Mouse (Mus musculus) layer of hippocampus, adult 8-10 months (tissue): ENCODE results near the gene Clec16a. TPM values are rescaled to one million over a fixed set of nuclear protein-coding genes. Genes with fewer than 3 reads are reported as not detected.

Source experiments
- DNase-seq, 2 experiments: peaks; one replicate each; pipeline ENCODE4 v3.0.0; 2022; ENCODE audit warnings: low spot score in 2 of 2
- total RNA-seq, 4 experiments: library from RNA; stranded (reverse); gene quantifications; 2 replicates each; pipeline ENCODE4 v1.2.4; 2022

Clec16a gene
- total RNA-seq, 4 experiments from 2014 or later, result 85.2 to 99.0 (median 92.5) TPM

- DNase-seq, result peak; percentile 57 to 75
Observed at GRCm38 (mm10) chr16:10785371-10786231, 240.5 kb downstream of the Clec16a start, which contains the start of gene Socs1. Socs1 (minus strand) TSS chr16:10785536.

- DNase-seq, result peak; percentile 75 to 80
Observed at GRCm38 (mm10) chr16:10786288-10786687, 241.1 kb downstream of the Clec16a start.

DNA sequence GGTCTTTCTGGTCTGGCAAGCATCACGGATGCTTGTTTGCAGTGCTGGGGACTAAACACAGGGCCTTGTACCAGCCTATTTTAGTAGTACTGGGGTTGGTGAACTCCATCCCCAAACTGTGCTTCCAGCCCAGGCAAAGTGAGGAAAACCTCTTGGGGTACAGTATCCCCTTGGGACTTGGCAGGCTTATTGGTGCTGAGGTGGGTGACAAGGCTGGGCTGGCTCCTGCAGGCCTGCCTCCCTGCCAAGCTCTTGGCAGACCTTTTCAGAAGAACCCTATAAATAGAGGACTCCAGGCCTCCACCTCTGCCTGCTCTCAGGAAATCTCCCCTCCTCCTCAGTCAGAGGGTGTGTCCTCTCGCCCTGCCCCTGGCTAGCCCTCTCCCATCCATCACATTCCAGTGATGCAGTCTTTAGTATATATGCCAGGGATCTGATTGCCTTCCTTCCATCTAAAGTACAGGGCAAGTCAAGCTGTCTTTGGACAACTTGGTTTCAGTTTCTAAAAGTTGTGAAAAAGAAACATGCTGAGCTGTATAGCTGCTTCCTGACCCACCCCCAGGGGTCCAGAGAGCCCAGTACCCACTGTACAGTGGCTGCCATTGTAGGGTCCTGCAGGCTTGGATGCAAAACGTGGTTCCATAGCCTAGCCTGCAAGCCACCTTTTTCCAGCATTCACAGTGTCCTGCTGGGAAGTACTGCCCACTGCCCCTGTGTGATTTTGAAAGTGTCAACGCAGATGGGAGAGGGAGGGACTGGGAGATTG, 241.8 kb downstream of the Clec16a start:
- DNase-seq, result no peak

- DNase-seq, result no peak
Observed at GRCm38 (mm10) chr16:10787548-10788058, 242.5 kb downstream of the Clec16a start.

DNA sequence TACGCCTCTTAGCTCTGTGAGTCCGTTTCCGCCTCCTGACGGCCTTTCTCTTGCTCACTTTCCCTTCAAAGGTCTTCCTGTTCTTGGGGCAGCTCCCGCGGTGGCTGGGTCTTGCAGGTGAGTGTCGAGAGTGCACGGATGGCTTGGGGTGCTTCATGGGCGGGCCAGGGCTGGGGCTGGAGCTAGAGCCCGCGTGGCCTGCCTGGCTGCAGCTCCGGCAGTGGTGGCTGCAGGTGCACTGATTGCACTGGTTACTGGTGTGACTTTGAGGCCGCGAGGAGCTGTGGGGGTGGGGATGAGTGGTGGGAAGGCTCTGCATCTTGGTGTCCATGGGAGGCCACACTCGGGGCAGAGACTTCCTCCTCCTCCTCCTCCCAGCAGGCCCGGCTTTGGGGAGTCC, 243.1 kb downstream of the Clec16a start, which contains the start of gene Tnp2:
Gene Tnp2 (minus strand): TSS at position 390 of the 400 bp plus-strand sequence.
- DNase-seq, result no peak

DNA sequence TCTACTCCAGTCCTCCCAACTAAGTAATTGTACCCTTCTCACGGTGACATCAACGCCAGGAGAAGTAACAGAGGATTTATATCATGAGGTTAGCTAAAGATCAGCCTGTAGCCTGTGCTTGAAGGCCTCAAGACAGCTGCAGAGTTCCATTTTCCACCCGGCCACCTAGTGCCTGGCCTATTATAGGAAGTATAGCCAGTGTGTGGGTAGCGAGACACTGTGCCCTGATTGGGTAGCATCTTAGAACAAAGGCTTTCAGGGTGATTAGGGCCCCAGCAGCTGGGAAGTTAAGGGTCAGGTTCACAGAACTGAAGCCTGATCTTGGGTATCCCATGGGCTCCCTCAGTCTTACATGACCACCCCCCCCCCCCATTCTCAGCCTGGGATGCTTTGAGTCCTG, 243.7 kb downstream of the Clec16a start:
- no peak for DNase-seq

GRCm38 (mm10) chr16:10790702-10791101, 245.6 kb downstream of the Clec16a start, which contains the start of gene Prm3:
Prm3 (minus strand) TSS chr16:10790914.
- DNase-seq, result no peak

Other genes starting within 250 kb of the Clec16a start
- 10 to 100 TPM; 13.1 to 15.5 (median 14.5) TPM for gene Emp2, start 231.4 kb upstream of the Clec16a start, total RNA-seq
- 1 to 10 TPM; 8.2 to 9.5 (median 9.1) TPM for gene Tekt5, start 149.8 kb upstream of the Clec16a start, total RNA-seq
- gene Nubp1, start 133.4 kb upstream of the Clec16a start, total RNA-seq, result 10 to 100 TPM; 16.8 to 20.7 (median 17.8) TPM
- 10 to 100 TPM; 24.5 to 28.4 (median 25.9) TPM for gene Tvp23a, start 98.0 kb upstream of the Clec16a start, total RNA-seq
- under 1 TPM; 0.18 to 0.67 (median 0.39) TPM for gene Ciita, start 65.3 kb upstream of the Clec16a start, total RNA-seq
- 10 to 100 TPM; 55.5 to 66.1 (median 63.2) TPM for gene Dexi, start 2.3 kb upstream of the Clec16a start, total RNA-seq
- gene Socs1, start 240.2 kb downstream of the Clec16a start, total RNA-seq, result 1 to 10 TPM in 1 of 4 experiments, under 1 TPM in 3; 0.53 to 1.2 (median 0.76) TPM
- gene Tnp2, start 243.3 kb downstream of the Clec16a start, total RNA-seq, result not detected
- not detected for gene Prm3, start 245.6 kb downstream of the Clec16a start, total RNA-seq